Mouse (Mus musculus) ovary, postnatal 10 days (tissue): ENCODE data around the gene Ski.

Experiments
- DNase-seq: peaks from one replicate; pipeline ENCODE4 v3.0.0; 2022; ENCODE audit warnings: low spot score

Ski gene

GRCm38 (mm10) chr4:155150276-155151113 lies 71.9 kb downstream of the Ski start:
- peak; percentile 80 for DNase-seq

GRCm38 (mm10) chr4:155149941-155150275 lies 72.5 kb downstream of the Ski start:
- no peak for DNase-seq

GRCm38 (mm10) chr4:155148910-155149698 lies 73.3 kb downstream of the Ski start:
- peak; percentile 46 for DNase-seq

GRCm38 (mm10) chr4:155148453-155148852 lies 73.9 kb downstream of the Ski start:
- DNase-seq: no peak

GRCm38 (mm10) chr4:155146107-155146823 lies 76.1 kb downstream of the Ski start:
- no peak for DNase-seq

GRCm38 (mm10) chr4:155144548-155145180 lies 77.7 kb downstream of the Ski start:
- DNase-seq: no peak

GRCm38 (mm10) chr4:155143871-155144502 lies 78.4 kb downstream of the Ski start:
- DNase-seq: no peak

GRCm38 (mm10) chr4:155143411-155143810 lies 79.0 kb downstream of the Ski start:
- no peak for DNase-seq

GRCm38 (mm10) chr4:155142836-155143235 lies 79.6 kb downstream of the Ski start:
- DNase-seq: no peak

GRCm38 (mm10) chr4:155140795-155141265 lies 81.6 kb downstream of the Ski start:
- no peak for DNase-seq

- no peak for DNase-seq
Observed at GRCm38 (mm10) chr4:155140150-155140549, 82.2 kb downstream of the Ski start.

- no peak for DNase-seq
Observed at GRCm38 (mm10) chr4:155139281-155140045, 82.9 kb downstream of the Ski start.

GRCm38 (mm10) chr4:155138451-155138850 lies 83.9 kb downstream of the Ski start:
- DNase-seq: no peak

GRCm38 (mm10) chr4:155137891-155138290 lies 84.5 kb downstream of the Ski start:
- no peak for DNase-seq

- no peak for DNase-seq
Observed at GRCm38 (mm10) chr4:155135909-155136585, 86.3 kb downstream of the Ski start.

GRCm38 (mm10) chr4:155134686-155135172 lies 87.7 kb downstream of the Ski start:
- DNase-seq: no peak

- DNase-seq: no peak
Observed at GRCm38 (mm10) chr4:155133658-155134417, 88.6 kb downstream of the Ski start.

- DNase-seq: no peak
Observed at GRCm38 (mm10) chr4:155133188-155133587, 89.2 kb downstream of the Ski start.

- DNase-seq: no peak
Observed at GRCm38 (mm10) chr4:155130616-155131015, 91.8 kb downstream of the Ski start.
